Mouse (Mus musculus) C2C12 (cell line): ENCODE measurements at regions not wholly inside any gene's neighbourhood (a gene's known extent, or its start where the extent isn't known, plus 50 kb on each side); places are given as distances from the start of the nearest gene placed in this dataset.

Experiments
- CTCF ChIP-seq: IDR thresholded peaks from one replicate; pipeline ENCODE4 v1.5.1; 2011; ENCODE audit not compliant: control insufficient read depth, insufficient read depth, insufficient read length
- FOSL1 ChIP-seq: IDR thresholded peaks from one replicate; pipeline ENCODE4 v1.8.0; 2011; ENCODE audit warnings: mild to moderate bottlenecking, low read length; ENCODE audit not compliant: poor library complexity, insufficient read depth, severe bottlenecking
- MAX ChIP-seq: IDR thresholded peaks from one replicate; pipeline ENCODE4 v1.6.1; 2011; ENCODE audit warnings: mild to moderate bottlenecking, control low read depth
- MYOD1 ChIP-seq: IDR thresholded peaks from one replicate; pipeline ENCODE4 v1.6.1; 2011; ENCODE audit warnings: low read depth; ENCODE audit not compliant: control insufficient read depth, insufficient read length
- MYOG ChIP-seq: IDR thresholded peaks from one replicate; pipeline ENCODE4 v1.6.1; 2011; ENCODE audit not compliant: control insufficient read depth, insufficient read length; ENCODE audit errors: extremely low read depth
- USF1 ChIP-seq: IDR thresholded peaks from one replicate; pipeline ENCODE4 v1.6.1; 2011; ENCODE audit warnings: low read depth, mild to moderate bottlenecking, control low read depth, moderate library complexity

DNA sequence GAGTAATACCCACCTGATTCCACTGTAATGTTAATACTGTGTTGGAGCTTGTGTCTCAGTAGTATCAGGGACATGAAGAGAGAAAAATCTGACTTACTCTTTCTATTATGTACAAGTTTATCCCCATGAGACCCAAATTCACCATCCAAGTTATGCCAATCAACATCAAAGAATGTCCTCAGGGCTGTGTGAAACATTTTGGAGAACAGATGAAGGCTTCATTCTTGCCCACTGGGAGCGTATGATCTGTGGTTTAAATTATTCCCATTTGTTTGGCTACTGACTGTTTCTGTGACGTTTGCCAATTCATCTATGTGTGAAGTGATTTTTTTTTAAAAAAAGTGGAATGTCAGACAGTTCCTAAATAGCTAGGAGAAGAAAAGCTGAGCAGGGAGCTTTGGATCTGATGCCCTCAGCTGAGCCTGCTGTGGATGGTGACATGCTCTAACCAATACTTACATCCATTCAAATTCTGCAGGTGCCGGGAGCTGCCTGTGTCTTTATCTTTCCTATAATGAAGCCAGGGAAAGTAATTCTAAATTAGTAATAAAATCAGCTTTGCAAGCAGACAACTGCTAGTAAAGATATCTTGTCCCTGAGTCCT, 173.3 kb upstream of the Pitrm1 start:
- TF ChIP-seq CTCF (no peak), FOSL1 (no peak), MYOG (no peak), USF1 (no peak), MYOD1 (no peak), MAX (no peak)
